Mouse (Mus musculus): Measurements from ENCODE around the gene Vmn1r34.
"Not testable (repeated sequence)": the region's sequence is repeated elsewhere in the genome, so short reads cannot be mapped to it uniquely, and the experiment has no call there.

Gene Vmn1r34

DNA sequence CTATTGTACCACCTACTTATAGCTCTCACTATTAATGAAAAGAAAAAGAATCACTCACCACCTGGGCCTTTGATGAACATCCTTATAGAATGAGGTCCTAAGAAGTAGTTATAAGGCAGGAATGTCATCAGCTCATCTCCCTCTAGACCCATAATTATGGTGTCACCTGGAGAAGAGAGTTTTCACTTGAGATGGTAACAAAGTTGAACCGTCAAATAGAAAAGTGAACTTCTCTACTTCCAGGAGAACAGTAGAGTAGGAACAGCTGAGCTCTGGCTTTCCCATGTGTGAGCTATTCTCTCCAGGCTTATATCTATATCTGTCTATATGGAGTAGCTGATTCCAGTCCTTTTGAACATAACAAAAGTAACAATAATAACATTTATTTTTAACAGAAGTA lies at the start of gene Vmn1r34:
Gene Vmn1r34 (minus strand): TSS at position 101 of the 400 bp plus-strand sequence.
- DNase-seq (ENCODE audit: low read depth), result no peak

DNA sequence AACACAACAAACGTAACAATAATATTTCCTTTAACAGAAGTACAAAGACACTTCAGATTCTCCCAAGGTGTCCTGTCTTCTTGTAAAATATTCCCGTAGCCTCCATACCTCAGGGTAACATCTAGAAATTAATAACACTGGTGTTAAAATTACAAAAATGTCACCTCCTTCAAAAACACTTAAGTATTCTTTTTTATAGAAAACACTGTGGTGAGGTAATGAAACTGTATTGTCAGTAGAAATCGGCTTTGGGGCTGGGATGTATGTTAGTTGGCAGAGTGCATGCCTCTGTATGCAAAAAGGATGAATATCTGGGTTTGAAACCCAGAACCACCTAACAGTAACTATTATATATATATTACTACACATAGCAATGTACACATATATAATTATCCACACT lies 42.1 kb upstream of the Vmn1r34 start, which contains the start of gene Vmn1r35:
Gene Vmn1r35 (minus strand): TSS at position 101 of the 400 bp plus-strand sequence.
- DNase-seq (ENCODE audit: low read depth), result no peak

DNA sequence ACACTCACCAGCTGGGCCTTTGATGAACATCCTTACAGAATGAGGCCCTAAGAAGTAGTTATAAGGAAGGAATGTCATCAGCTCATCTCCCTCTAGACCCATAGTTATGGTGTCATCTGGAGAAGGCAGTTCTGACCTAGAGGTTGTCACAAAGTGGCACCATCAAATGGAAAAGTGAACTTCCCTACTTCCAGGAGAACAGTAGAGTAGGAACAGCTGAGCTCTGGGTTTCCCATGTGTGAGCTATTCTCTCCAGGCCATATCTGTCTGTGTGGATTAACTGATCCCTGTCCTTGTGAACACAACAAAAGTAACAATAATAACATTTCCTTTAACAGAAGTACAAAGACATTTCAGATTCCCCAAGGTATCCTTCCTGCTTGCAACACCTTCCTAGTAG lies 25.5 kb downstream of the Vmn1r34 start, which contains the start of gene Vmn1r33:
Gene Vmn1r33 (minus strand): TSS at position 101 of the 400 bp plus-strand sequence.
- DNase-seq (ENCODE audit: low read depth), result not testable (repeated sequence)

DNA sequence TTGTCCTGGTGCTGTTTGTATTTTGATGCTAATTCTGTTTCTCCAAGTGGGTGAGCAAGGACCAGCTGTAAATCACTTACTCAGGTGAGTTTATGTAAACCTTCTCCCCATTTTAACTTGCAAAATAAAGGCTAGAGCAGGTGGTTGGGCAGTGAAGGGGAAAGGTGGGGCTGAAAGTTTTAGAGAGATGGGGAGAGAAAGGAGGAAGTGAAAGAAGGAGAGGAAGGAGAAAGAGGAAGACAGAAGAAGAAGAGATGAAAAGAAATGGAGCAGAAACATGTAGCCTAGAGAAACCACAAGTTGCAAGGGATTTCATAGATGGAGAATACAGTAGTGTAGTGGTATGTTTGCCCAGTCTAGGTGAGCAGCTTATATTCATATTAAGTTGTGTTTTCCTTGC lies 47.9 kb downstream of the Vmn1r34 start:
- DNase-seq (ENCODE audit: low read depth), result no peak
